Mouse (Mus musculus): ENCODE data around the gene Mcpt4. TPM values are rescaled to one million over a fixed set of nuclear protein-coding genes. Genes with fewer than 3 reads are reported as not detected.
"Not testable (repeated sequence)": the region's sequence is repeated elsewhere in the genome, so short reads cannot be mapped to it uniquely, and the experiment has no call there.

The Mcpt4 gene
- polyA plus RNA-seq, 1 experiment from 2014 or later: not detected

DNA sequence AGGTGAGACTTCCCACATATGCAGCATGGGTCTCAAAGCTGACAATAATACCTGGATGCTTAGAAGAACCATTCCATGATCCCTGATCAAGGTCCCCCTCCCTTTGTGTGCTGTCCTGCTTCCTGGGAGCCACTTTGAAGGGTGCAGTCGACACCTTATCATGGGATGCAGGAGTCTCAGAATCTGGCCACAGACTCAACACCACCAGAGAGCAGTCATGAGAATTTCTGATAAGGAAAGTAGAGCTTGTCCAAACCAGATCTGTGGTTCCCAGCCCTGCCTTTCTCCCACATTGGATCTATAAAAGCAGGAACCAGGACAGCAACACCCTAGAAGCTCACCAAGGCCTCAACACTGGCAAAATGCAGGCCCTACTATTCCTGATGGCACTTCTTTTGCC is 20.3 kb downstream of the Mcpt4 start, which contains the start of gene Mcpt2:
Gene Mcpt2, plus strand, starts transcription at position 250 of the 400 bp plus-strand sequence.
- ATAC-seq; H3K4me2 ChIP-seq (replicated peaks); H3K27me3 ChIP-seq; H3K36me3 ChIP-seq; H3K9me3 ChIP-seq; H3K27ac ChIP-seq; H3K9ac ChIP-seq (replicated peaks); H3K4me1 ChIP-seq (replicated peaks); H3K4me3 ChIP-seq (replicated peaks): not testable (repeated sequence)
- WGBS: 74% methylated on average over 1 of the region's 1 CpGs

DNA sequence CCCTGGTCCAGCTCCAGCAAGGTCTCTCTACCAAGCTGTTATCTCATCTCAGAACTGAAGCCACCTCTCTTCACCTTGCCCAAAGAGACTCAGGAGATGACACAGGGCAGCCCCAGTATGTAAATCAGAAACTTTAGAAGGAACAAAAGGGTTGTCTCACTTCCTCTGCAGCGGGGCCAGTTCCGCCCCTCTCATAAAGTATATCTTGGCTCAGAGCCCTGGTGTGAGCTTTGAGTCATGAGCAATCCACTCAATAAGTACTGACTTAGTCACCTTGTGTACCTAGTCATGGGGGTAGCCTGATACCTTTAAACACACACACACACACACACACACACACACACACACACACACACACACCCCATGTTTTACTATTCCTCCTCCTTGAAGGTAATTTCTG is 27.7 kb downstream of the Mcpt4 start:
- Histone ChIP-seq H3K27ac (no peak overlapping the region), H3K36me3 (no peaks in the 10 kb centered on the region), H3K9me3 (no peaks in the 10 kb centered on the region), H3K9ac (replicated peaks) (no peak overlapping the region), H3K4me3 (replicated peaks) (no peak overlapping the region), H3K27me3 (no peaks in the 10 kb centered on the region), H3K4me2 (replicated peaks) (no peak overlapping the region), H3K4me1 (replicated peaks) (no peaks in the 10 kb centered on the region)
- no peak for ATAC-seq
- 90% methylated on average over 2 of the region's 2 CpGs for WGBS

DNA sequence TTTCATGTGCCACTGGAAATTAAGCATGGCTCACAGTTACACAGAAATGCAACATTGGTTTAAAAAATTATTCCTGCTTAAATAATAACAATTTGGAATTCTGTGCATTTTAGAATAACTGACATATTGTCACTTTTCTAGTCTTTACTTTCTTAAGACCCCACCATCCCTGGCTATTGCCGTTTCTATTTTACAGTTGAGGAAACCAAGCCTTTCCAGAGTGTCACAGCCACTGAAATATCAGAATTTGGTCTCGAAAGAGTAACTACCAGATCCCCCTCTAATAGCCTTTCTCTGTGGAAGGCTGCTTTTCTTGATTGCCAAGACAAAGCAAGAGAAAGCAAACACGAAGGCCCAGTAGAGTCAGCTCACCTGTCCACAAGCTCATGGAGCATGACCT is 31.7 kb downstream of the Mcpt4 start, which contains the start of gene Mcpt9:
Gene Mcpt9, minus strand, starts transcription at position 101 of the 400 bp plus-strand sequence.
- ATAC-seq; H3K4me2 ChIP-seq (replicated peaks); H3K9ac ChIP-seq (replicated peaks); H3K36me3 ChIP-seq; H3K27ac ChIP-seq; H3K27me3 ChIP-seq; H3K4me1 ChIP-seq (replicated peaks); H3K4me3 ChIP-seq (replicated peaks); H3K9me3 ChIP-seq: not testable (repeated sequence)
- 83% methylated on average over 3 of the region's 3 CpGs for whole genome bisulfite sequencing

DNA sequence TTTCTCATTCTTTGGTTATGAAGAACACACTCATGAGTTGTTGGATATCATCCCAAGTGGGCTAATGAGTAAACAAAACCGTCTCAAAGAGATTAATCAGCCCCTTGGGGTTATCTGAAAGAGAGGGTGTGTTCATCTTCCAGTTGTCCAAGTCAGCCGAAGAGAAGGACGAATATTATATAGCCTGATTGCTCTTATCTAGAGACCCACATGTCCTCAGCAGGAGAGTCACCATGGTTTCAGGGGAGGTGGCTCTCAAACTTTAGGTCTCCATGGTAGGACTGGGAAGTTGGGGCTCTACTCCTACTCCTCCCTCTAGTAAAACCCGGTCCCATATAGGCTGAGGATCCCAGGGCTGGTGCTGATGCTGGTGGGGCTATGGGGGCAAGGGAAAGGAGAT is 40.8 kb downstream of the Mcpt4 start:
- H3K27ac ChIP-seq; H3K9ac ChIP-seq (replicated peaks); H3K27me3 ChIP-seq; H3K4me2 ChIP-seq (replicated peaks); H3K4me1 ChIP-seq (replicated peaks); H3K4me3 ChIP-seq (replicated peaks); H3K36me3 ChIP-seq; ATAC-seq; H3K9me3 ChIP-seq: not testable (repeated sequence)
- WGBS: 83% methylated on average over 4 of the region's 4 CpGs

DNA sequence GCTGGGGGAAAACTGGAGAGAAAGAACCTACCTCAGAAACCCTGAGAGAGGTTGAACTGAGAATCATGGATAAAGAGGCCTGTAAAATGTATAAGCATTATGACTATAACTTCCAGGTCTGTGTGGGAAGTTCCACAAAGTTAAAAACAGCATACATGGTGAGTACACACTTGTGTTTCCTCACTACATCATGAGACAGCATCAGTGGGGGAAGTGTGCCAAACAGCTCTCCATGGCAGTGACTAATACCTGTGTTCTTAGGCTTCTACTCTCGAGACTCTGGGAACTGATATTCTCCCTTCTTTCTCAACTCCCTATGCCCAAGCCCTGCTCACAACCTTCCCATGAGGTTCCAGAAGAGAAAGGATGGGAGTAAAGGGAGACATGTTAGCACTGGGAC is 42.7 kb downstream of the Mcpt4 start:
- Histone ChIP-seq H3K36me3 (no peaks in the 10 kb centered on the region), H3K4me2 (replicated peaks) (no peak overlapping the region), H3K27ac (no peak overlapping the region), H3K4me1 (replicated peaks) (no peaks in the 10 kb centered on the region), H3K9me3 (no peaks in the 10 kb centered on the region; the same call in 1 of the 2 replicates), H3K27me3 (no peaks in the 10 kb centered on the region), H3K9ac (replicated peaks) (no peak overlapping the region), H3K4me3 (replicated peaks) (no peak overlapping the region)
- 93% methylated on average over 1 of the region's 1 CpGs for WGBS
- no peak for ATAC-seq

DNA sequence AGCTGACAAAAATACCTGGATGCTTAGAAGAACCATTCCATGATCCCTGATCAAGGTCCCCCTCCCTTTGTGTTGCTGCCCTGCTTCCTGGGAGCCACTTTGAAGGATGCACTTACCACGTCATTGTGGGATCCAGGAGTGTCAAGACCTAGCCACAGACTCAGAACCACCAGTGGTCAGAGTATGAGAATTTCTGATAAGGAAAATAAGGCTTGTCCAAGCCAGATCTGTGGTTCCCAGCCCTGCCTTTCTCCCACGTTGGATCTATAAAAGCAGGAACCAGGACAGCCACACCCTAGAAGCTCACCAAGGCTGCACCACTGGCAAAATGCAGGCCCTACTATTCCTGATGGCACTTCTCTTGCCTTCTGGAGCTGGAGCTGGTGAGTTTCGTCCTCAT is 44.4 kb downstream of the Mcpt4 start, which contains the start of gene Mcpt1:
Gene Mcpt1, plus strand, starts transcription at position 301 of the 400 bp plus-strand sequence.
- H3K4me1 ChIP-seq (replicated peaks); H3K9ac ChIP-seq (replicated peaks); H3K4me3 ChIP-seq (replicated peaks); ATAC-seq; H3K27ac ChIP-seq; H3K4me2 ChIP-seq (replicated peaks); H3K27me3 ChIP-seq; H3K36me3 ChIP-seq; H3K9me3 ChIP-seq: not testable (repeated sequence)
- 86% methylated on average over 3 of the region's 3 CpGs for WGBS

DNA sequence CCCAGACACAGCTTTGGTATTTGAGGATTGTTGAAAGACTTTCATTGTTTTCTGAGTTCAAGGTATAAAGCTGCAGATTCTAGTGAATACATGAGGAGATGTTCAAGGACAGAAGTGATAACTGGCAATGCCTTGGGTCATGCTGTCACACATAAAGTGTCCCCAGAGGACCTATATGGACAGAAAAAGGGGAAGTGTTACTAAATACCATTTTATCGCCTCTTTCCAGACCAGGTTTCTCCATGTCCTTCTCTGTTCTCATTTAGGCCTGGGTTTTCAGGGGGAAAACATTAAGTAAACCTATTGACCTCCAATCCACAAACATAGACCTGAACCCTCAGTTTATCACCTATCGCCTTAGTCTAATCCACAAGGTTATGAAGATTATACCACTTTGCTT is 48.2 kb downstream of the Mcpt4 start:
- H3K27ac ChIP-seq: no peak overlapping the region
- H3K27me3 ChIP-seq: no peaks in the 10 kb centered on the region
- no peaks in the 10 kb centered on the region; the same call in 1 of the 2 replicates for H3K9me3 ChIP-seq
- H3K4me1 ChIP-seq (replicated peaks): no peaks in the 10 kb centered on the region
- H3K36me3 ChIP-seq: no peaks in the 10 kb centered on the region
- 93% methylated on average over 2 of the region's 2 CpGs for WGBS
- no peak overlapping the region for H3K9ac ChIP-seq (replicated peaks)
- H3K4me3 ChIP-seq (replicated peaks): no peak overlapping the region
- ATAC-seq: no peak
- no peak overlapping the region for H3K4me2 ChIP-seq (replicated peaks)

DNA sequence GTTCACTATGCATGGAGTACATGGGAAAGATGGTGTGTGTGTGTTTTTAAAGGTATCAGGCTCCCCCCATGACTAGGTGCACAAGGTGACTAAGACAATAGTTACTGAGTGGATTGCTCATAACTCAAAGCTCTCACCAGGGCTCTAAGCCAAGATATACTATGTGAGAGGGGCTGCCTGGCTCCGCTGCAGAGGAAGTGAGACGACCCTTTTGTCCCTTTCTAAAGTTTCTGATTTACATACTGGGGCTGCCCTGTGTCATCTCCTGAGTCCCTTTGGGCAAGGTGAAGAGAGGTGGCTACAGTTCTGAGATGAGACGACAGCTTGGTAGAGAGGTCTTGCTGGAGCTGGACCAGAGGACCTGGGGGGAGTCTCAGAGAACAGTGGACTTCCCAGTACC is 49.0 kb downstream of the Mcpt4 start:
- no peak overlapping the region for H3K4me3 ChIP-seq (replicated peaks)
- H3K9ac ChIP-seq (replicated peaks): no peak overlapping the region
- ATAC-seq: no peak
- no peaks in the 10 kb centered on the region for H3K27me3 ChIP-seq
- H3K9me3 ChIP-seq: no peaks in the 10 kb centered on the region; the same call in none of the 2 replicates
- no peaks in the 10 kb centered on the region for H3K4me1 ChIP-seq (replicated peaks)
- no peaks in the 10 kb centered on the region for H3K36me3 ChIP-seq
- 67% methylated on average over 3 of the region's 3 CpGs for WGBS
- H3K4me2 ChIP-seq (replicated peaks): no peak overlapping the region
- no peak overlapping the region for H3K27ac ChIP-seq

Small RNAs within 50 kb of the gene (microRNA-seq; reads per million reads assigned to microRNA genes)
- not detected for gene Mir6949

Other genes with a start within 250 kb of the Mcpt4 start
- 7.9 and 8.8 TPM in 2 replicates for gene Nfatc4, start 239.2 kb downstream of the Mcpt4 start, polyA plus RNA-seq (2015; fragmentation: Nextera tagmentation; extraction: Ambion mirVana)
- 13.4 and 13.5 TPM in 2 replicates for gene Nynrin, start 208.3 kb downstream of the Mcpt4 start, polyA plus RNA-seq (2015; fragmentation: Nextera tagmentation; extraction: Ambion mirVana)
- 0.23 and 0.26 TPM in 2 replicates for gene Cbln3, start 177.9 kb downstream of the Mcpt4 start, polyA plus RNA-seq (2015; fragmentation: Nextera tagmentation; extraction: Ambion mirVana)
- gene Khnyn, start 177.4 kb downstream of the Mcpt4 start, polyA plus RNA-seq (2015; fragmentation: Nextera tagmentation; extraction: Ambion mirVana): 10.1 and 11.1 TPM in 2 replicates
- gene Sdr39u1, start 162.0 kb downstream of the Mcpt4 start, polyA plus RNA-seq (2015; fragmentation: Nextera tagmentation; extraction: Ambion mirVana): 89.4 and 92.5 TPM in 2 replicates
- not detected in 2 replicates for gene Cma1, start 117.6 kb downstream of the Mcpt4 start, polyA plus RNA-seq (2015; fragmentation: Nextera tagmentation; extraction: Ambion mirVana)
- gene Cma2, start 111.3 kb downstream of the Mcpt4 start, polyA plus RNA-seq (2015; fragmentation: Nextera tagmentation; extraction: Ambion mirVana): not detected in 2 replicates
- not detected in 2 replicates for gene Mcpt1, start 44.3 kb downstream of the Mcpt4 start, polyA plus RNA-seq (2015; fragmentation: Nextera tagmentation; extraction: Ambion mirVana)
- gene Mcpt9, start 31.8 kb downstream of the Mcpt4 start, polyA plus RNA-seq (2015; fragmentation: Nextera tagmentation; extraction: Ambion mirVana): not detected in 2 replicates
- not detected in 2 replicates for gene Mcpt2, start 20.3 kb downstream of the Mcpt4 start, polyA plus RNA-seq (2015; fragmentation: Nextera tagmentation; extraction: Ambion mirVana)
- gene Mcpt8, start 23.0 kb upstream of the Mcpt4 start, polyA plus RNA-seq (2015; fragmentation: Nextera tagmentation; extraction: Ambion mirVana): not detected in 2 replicates
- not detected in 2 replicates for gene Ctsg, start 40.3 kb upstream of the Mcpt4 start, polyA plus RNA-seq (2015; fragmentation: Nextera tagmentation; extraction: Ambion mirVana)
- not detected in 2 replicates for gene Gzme, start 58.3 kb upstream of the Mcpt4 start, polyA plus RNA-seq (2015; fragmentation: Nextera tagmentation; extraction: Ambion mirVana)
- not detected in 2 replicates for gene Gzmd, start 70.3 kb upstream of the Mcpt4 start, polyA plus RNA-seq (2015; fragmentation: Nextera tagmentation; extraction: Ambion mirVana)
- not detected in 2 replicates for gene Gzmg, start 97.3 kb upstream of the Mcpt4 start, polyA plus RNA-seq (2015; fragmentation: Nextera tagmentation; extraction: Ambion mirVana)
- not detected in 2 replicates for gene Gzmn, start 112.3 kb upstream of the Mcpt4 start, polyA plus RNA-seq (2015; fragmentation: Nextera tagmentation; extraction: Ambion mirVana)
- not detected in 2 replicates for gene Gzmf, start 149.1 kb upstream of the Mcpt4 start, polyA plus RNA-seq (2015; fragmentation: Nextera tagmentation; extraction: Ambion mirVana)
- gene Gzmc, start 172.3 kb upstream of the Mcpt4 start, polyA plus RNA-seq (2015; fragmentation: Nextera tagmentation; extraction: Ambion mirVana): not detected in 2 replicates
- not detected in 2 replicates for gene Gzmb, start 199.9 kb upstream of the Mcpt4 start, polyA plus RNA-seq (2015; fragmentation: Nextera tagmentation; extraction: Ambion mirVana)

All from midbrain, embryonic 13.5 days (tissue).